Mouse (Mus musculus) right cerebral cortex, adult 2 months (tissue): ENCODE measurements around the gene Snd1.

Source experiments
- DNase-seq, 2 experiments: peaks; one replicate each; pipeline ENCODE4 v3.0.0; 2021 to 2022; ENCODE audit warnings: low spot score in 2 of 2

The Snd1 gene

DNA sequence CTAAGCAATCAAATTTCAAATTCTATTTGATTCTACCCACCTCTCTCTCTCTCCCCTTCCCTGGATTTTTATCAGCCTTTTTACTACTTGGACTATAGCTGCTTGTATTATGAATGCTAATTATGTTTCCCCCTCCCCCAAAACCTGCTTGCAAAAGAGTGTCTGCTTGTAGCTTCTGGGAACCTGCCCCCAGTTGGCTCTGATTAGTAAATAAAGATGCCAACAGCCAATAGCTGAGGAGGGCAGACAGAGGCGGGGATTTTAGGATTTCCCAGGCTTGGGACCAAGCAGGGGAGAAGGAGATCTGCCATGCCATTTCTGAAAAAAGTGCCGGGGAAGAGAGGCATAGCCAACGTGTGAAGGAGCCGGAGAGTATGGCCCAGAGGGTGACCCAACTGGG is 495.8 kb downstream of the Snd1 start:
- no peak for DNase-seq

GRCm38 (mm10) chr6:28974498-28974897 is 499.6 kb downstream of the Snd1 start:
- no peak for DNase-seq

GRCm38 (mm10) chr6:28975106-28975505 is 500.2 kb downstream of the Snd1 start:
- peak; percentile 62 to 67 for DNase-seq

- DNase-seq = no peak
Observed at GRCm38 (mm10) chr6:28978031-28978430, 503.1 kb downstream of the Snd1 start.

- DNase-seq = no peak
Observed at GRCm38 (mm10) chr6:28978881-28979280, 503.9 kb downstream of the Snd1 start.

DNA sequence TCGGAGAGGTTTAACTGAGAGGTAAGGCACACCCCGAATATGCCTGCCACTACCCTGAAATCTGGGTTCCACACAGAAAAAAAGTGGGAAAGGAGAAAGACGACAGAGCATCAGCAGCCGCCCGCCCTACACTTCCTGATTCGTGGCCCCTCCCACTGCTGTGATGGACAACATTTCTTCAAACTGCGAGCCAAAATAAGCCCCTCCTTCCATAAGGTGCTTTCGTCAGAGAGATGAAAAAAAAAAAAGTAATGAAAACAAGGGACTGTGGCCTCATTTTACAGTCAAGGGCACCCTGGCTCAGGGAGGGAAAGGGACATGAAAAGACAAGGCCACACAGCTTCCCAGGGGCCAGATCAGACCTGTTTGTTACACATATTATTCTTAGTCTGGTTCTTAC is 504.6 kb downstream of the Snd1 start:
- DNase-seq = no peak

DNA sequence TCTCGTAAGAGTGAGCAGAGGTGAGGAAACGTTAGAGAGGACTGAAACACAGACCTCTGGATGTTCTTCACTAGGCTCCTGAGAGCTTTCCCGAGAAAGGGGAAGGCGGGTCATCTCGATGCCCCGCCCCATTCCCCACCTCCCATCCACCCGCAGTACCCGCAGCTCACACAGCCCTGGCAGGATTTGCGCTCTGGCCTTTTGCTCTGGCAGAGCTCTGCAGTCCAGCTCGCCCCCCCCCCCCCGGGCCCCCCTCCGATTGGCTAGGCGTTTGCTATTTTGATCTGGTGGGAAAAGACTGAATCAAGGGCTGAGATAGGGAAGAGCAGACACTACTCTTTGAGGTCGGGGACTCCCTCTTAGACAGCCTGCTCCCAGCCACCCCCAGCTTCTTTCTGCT is 505.3 kb downstream of the Snd1 start:
- DNase-seq = no peak

DNA sequence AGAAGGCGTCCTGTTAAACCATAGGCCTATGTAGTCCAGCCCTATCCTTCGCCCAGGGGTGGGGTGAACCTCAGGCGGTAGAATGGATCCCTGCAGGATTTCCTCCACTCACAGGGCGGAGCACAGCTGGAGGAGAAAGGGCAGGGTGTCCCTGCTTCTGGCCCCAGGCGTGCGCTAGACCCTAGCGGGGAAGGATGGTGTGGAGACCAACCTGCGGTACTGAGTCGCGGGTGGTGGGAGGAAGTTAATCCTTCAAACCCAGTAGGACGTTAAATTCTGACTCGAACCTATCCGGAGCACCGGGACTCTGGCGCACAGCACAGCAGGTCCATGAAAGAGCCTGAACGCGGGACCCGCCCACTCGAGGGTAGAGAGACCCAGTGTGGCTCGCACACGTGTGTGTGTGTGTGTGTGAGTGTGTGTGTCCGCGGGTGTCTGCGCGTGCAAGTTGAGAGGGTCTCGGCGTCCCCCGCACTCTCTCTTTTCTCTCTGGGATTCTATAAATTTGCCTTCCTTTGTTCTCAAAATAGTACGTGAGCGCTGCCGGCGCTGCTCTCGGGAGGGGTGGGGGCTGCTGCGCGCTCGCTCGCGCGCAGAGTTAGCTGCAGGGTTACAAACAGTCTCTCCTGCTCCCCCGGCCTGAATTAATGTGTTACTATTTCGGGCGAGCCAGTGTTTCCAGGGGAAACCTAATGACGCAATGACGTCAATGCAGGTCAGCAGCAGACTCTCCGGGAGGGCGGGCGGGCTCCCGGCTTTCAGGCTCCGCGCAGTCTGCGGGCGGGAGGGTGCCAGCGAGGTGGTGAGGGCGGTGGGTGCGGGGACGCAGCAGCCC is 506.0 kb downstream of the Snd1 start:
- peak; percentile 76 to 81 for DNase-seq

DNA sequence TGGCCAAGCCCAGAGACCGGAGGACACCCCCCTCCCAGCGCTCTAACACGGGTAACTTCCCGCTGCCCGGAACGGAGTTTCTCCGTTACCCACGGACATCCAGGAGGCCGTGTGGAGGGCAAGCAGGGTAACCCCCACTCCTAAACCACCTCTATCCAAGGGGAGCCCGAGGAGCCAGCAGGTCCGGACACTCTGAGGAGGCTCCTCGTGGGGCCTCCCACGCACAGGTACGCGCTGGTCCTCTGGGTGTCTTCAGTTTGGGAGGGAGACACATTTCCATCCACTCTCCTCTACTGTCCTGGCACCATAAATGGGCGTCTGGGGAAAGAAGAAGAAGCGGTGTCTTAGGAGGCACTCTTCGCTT is 506.6 kb downstream of the Snd1 start:
- no peak for DNase-seq

DNA sequence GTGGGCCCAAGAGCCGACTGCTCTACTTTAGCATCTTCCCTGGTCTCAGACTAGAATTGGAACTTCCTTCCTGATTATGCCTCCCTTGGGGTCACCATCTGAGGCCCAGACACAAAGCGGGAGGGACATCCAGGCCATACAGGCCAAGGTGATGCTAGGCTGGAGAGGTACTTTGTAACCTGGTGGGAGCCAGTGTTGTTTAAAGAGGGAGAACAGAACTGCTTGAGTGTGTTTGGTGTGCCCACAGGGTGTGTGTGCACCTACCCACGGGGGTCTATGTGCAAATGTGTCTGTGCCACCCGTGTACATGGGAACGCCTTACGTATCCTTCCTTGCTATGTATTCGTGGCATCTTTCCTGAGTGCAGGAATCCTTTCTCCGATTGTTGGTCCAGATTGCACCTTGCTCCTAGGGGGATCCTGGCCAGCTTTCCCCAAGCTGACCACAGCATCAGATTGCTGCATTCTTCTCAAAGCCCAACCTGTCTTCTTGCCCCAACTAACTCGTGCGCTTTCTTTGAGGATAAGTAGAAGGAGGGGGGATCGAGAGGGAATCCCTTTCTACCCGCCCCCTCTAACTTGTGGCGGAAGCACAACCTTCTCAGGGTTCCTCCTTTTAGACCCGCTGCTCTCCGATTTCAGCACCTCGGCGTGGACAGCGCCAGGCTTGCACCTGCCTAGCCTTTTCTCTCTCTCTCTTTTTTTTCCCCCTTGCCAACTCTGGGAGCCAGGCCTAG is 507.2 kb downstream of the Snd1 start:
- no peak for DNase-seq

DNA sequence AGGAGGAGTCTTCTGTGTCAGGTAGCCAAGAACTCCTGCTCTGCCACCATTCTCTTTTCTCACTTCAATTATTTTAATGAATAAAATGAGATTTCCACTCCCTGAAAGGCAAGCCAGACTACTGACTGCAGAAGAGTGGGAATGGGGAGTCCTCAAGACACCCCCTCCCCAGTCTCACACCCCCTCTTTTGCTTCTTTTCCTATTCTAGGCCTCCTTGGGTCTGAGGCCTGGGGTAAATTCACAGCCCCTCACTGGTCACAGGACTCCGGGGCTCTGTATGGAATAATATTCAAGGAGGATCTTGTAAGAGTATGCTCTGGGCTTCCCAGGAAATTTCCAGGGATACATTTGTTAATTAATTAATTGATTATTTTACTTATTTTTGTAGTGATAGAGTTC is 507.9 kb downstream of the Snd1 start:
- DNase-seq = no peak
